Comparison of ENCODE assay signal across 7 mouse cellular contexts in genomic region chr8:88198945-88199571, GRCm38 (mm10). TPM values are rescaled to one million over a fixed set of nuclear protein-coding genes. Genes with fewer than 3 reads are reported as not detected.
DNase-seq lines count a peak whose midpoint lies in the region; ATAC-seq and TF ChIP-seq lines count a peak whose summit lies in the region.

Gene Tent4b, plus strand, starts transcription at chr8:88199213.

- peak within 1 kb of the TSS; percentile 93 for H3K4me2 ChIP-seq in intestine, postnatal 0 days (replicated peaks; ENCODE audit: low read depth)
- H3K4me2 ChIP-seq in midbrain, embryonic 12.5 days (replicated peaks) = peak within 1 kb of the TSS; percentile 92

- 0 out of 2 replicates have a peak, but pooled peaks cover 8% of the 10 kb centered on the region for H3K4me1 ChIP-seq in intestine, postnatal 0 days (replicated peaks; ENCODE audit: control insufficient read depth, insufficient read depth, low read length)
- H3K4me1 ChIP-seq in midbrain, embryonic 12.5 days = peaks cover 27% of the 10 kb centered on the region
- H3K4me1 ChIP-seq in small intestine, adult 2 months (ENCODE audit: control insufficient read depth, insufficient read depth, insufficient read length, low read length) = peaks cover 9% of the 10 kb centered on the region; the same call in 1 of the 2 replicates

- H3K9me3 ChIP-seq in intestine, postnatal 0 days (ENCODE audit: control insufficient read depth) = no peaks in the 10 kb centered on the region
- no peaks in the 10 kb centered on the region for H3K9me3 ChIP-seq in midbrain, embryonic 12.5 days

- H3K27me3 ChIP-seq in intestine, postnatal 0 days (replicated peaks; ENCODE audit: control insufficient read depth, insufficient read depth, low read length) = no peaks in the 10 kb centered on the region
- no peaks in the 10 kb centered on the region for H3K27me3 ChIP-seq in midbrain, embryonic 12.5 days
- no peaks in the 10 kb centered on the region for H3K27me3 ChIP-seq in small intestine, adult 2 months (ENCODE audit: control insufficient read depth, insufficient read depth, low read length)

- TF ChIP-seq POLR2A in small intestine, adult 2 months (IDR thresholded peaks at IDR 0.05; ENCODE audit: low read depth, low read length) = peak; percentile 60

- no peak for TF ChIP-seq CTCF in intestine, postnatal 0 days (IDR thresholded peaks at IDR 0.05; ENCODE audit: low read depth)
- no peak for TF ChIP-seq CTCF in small intestine, adult 2 months (IDR thresholded peaks at IDR 0.05; ENCODE audit: extremely low read depth, insufficient read length, insufficient replicate concordance, low read depth, low read length)

- ATAC-seq in intestine, postnatal 0 days = peak; percentile 94
- ATAC-seq in midbrain, embryonic 12.5 days (ENCODE audit: low FRiP score, low read depth) = peak; percentile 95

- H3K4me3 ChIP-seq in intestine, postnatal 0 days (ENCODE audit: low read depth, low read length) = peak within 1 kb of the TSS; percentile 86
- peak within 1 kb of the TSS; percentile 76 for H3K4me3 ChIP-seq in midbrain, embryonic 12.5 days
- peak within 1 kb of the TSS; percentile 96 for H3K4me3 ChIP-seq in small intestine, adult 2 months (ENCODE audit: low read depth, low read length)

- no peaks in the 10 kb centered on the region for H3K36me3 ChIP-seq in intestine, postnatal 0 days (ENCODE audit: control insufficient read depth, insufficient read depth)
- no peaks in the 10 kb centered on the region for H3K36me3 ChIP-seq in midbrain, embryonic 12.5 days
- no peaks in the 10 kb centered on the region; the same call in 1 of the 2 replicates for H3K36me3 ChIP-seq in small intestine, adult 2 months (ENCODE audit: control insufficient read depth, insufficient read depth, low read length)

- H3K9ac ChIP-seq in intestine, postnatal 0 days (ENCODE audit: low read depth, low read length) = peak within 1 kb of the TSS; percentile 86
- peak within 1 kb of the TSS; percentile 85 for H3K9ac ChIP-seq in midbrain, embryonic 12.5 days (replicated peaks)

- WGBS in intestine, postnatal 0 days = under 1% methylated on average over 67 of the region's 97 CpGs
- under 1% methylated on average over 86 of the region's 97 CpGs for WGBS in midbrain, embryonic 12.5 days
- WGBS in small intestine, adult 2 months = 1% methylated on average over 90 of the region's 97 CpGs

- intact Hi-C loops in left cerebral cortex, postnatal 4 days (cut with DNase I) = no loop called here

- H3K27ac ChIP-seq in intestine, postnatal 0 days (ENCODE audit: low read depth, low read length) = peak within 1 kb of the TSS; percentile 96
- peak within 1 kb of the TSS; percentile 97 for H3K27ac ChIP-seq in midbrain, embryonic 12.5 days (replicated peaks)
- peak within 1 kb of the TSS; percentile 90 for H3K27ac ChIP-seq in small intestine, adult 2 months (ENCODE audit: insufficient read depth, low read depth, low read length)

- peak; percentile 88 for DNase-seq in adrenal gland, adult 8-10 months
- peak; percentile 95 for DNase-seq in embryo, embryonic 9.5 days (ENCODE audit: extremely low spot score)
- no peak for DNase-seq in gonadal fat pad, adult 2 months (ENCODE audit: low read depth)
- DNase-seq in left cerebral cortex, postnatal 4 days = peak; percentile 94

RNA-seq across cellular contexts. Expression of gene Tent4b, which starts in this region (rescaled TPM):
- 10 to 100 TPM; 29.1 to 39.6 (median 34.1) TPM for total RNA-seq in adrenal gland, adult 8-10 months (2022)
- 17.2 and 17.7 TPM in 2 replicates for polyA plus RNA-seq in gonadal fat pad, adult 2 months (2012; rRNA removed)
- polyA plus RNA-seq in intestine, postnatal 0 days (2015; fragmentation: Nextera tagmentation; extraction: Ambion mirVana) = 5.9 and 6.1 TPM in 2 replicates
- 10 to 100 TPM; 40.5 to 45.4 TPM for total RNA-seq in left cerebral cortex, postnatal 4 days (2021)
- 11.8 and 15.1 TPM in 2 replicates for polyA plus RNA-seq in midbrain, embryonic 12.5 days (2016; fragmentation: Nextera tagmentation; extraction: Ambion mirVana)
- 10.5 and 20.5 TPM in 2 replicates for polyA plus RNA-seq in small intestine, adult 2 months (2012; rRNA removed)
